ENCODE assay signal across 22 mouse cellular contexts in the genomic region with DNA sequence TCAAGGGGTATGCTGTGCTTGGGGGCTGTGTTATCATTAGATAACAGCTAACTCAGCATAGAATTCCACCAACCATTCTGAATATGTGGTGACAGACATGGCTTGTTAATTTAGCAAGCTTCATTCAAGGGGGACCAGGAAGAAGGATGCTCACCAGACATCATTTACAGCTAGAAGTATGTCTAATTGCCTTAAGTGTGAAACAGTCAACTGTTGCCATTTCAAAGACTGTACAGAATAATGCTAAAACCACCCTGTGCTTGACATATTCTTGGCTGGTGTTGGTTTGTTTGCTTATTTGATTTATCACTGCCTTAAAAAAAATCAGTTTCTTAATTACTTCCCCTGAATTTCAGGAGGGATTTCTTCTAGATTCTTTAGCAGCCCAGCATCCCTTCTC.
"Had no signal": no experiment of that assay in that cellular context is flagged by ENCODE, and none has a peak within 500 bp of the region (broad histone marks: within the 10 kb centered on the region; RNA-seq: fewer than 3 reads in every experiment).

No protein-coding gene starts in this region.

- H3K9ac ChIP-seq: liver, postnatal 0 days; lung, embryonic 15.5 days; midbrain, embryonic 12.5 days; neural tube, embryonic 13.5 days; neural tube, embryonic 15.5 days had no signal

- H3K9me3 ChIP-seq: lung, embryonic 15.5 days; megakaryocyte, embryonic 14.5 days; midbrain, embryonic 10.5 days; midbrain, embryonic 12.5 days; neural tube, embryonic 13.5 days; neural tube, embryonic 15.5 days had no signal

- H3K4me2 ChIP-seq: lung, embryonic 15.5 days; midbrain, embryonic 12.5 days; neural tube, embryonic 13.5 days; neural tube, embryonic 15.5 days had no signal

- H3K4me3 ChIP-seq: lung, embryonic 15.5 days; megakaryocyte, embryonic 14.5 days; midbrain, embryonic 10.5 days; midbrain, embryonic 12.5 days; myocyte; neural tube, embryonic 13.5 days; neural tube, embryonic 15.5 days had no signal

- DNase-seq: liver, postnatal 0 days; lung, adult 2 months; lung, postnatal 14 days; lung, postnatal 36 days; midbrain, embryonic 14.5 days; retina, postnatal 1 day; right cerebral cortex, adult 18-20 months; right cerebral cortex, postnatal 25 days; right cerebral cortex, postnatal 4 days; thymus, adult 18-20 months; thymus, postnatal 14 days; thymus, postnatal 36 days had no signal

- ATAC-seq: liver, postnatal 0 days; lung, postnatal 0 days; midbrain, embryonic 16.5 days had no signal

- H3K27ac ChIP-seq: lung, embryonic 15.5 days; macrophage; midbrain, embryonic 10.5 days; midbrain, embryonic 12.5 days; neural tube, embryonic 13.5 days; neural tube, embryonic 15.5 days had no signal

- H3K36me3 ChIP-seq: lung, embryonic 15.5 days; midbrain, embryonic 10.5 days; midbrain, embryonic 12.5 days; neural tube, embryonic 13.5 days; neural tube, embryonic 15.5 days had no signal

- H3K4me1 ChIP-seq: lung, embryonic 15.5 days; megakaryocyte, embryonic 14.5 days; midbrain, embryonic 10.5 days; midbrain, embryonic 12.5 days; neural tube, embryonic 13.5 days; neural tube, embryonic 15.5 days had no signal

- H3K27me3 ChIP-seq: lung, embryonic 15.5 days; megakaryocyte, embryonic 14.5 days; midbrain, embryonic 12.5 days; neural tube, embryonic 13.5 days; neural tube, embryonic 15.5 days had no signal
